Mouse (Mus musculus): ENCODE measurements around the gene Amh.

Gene Amh

DNA sequence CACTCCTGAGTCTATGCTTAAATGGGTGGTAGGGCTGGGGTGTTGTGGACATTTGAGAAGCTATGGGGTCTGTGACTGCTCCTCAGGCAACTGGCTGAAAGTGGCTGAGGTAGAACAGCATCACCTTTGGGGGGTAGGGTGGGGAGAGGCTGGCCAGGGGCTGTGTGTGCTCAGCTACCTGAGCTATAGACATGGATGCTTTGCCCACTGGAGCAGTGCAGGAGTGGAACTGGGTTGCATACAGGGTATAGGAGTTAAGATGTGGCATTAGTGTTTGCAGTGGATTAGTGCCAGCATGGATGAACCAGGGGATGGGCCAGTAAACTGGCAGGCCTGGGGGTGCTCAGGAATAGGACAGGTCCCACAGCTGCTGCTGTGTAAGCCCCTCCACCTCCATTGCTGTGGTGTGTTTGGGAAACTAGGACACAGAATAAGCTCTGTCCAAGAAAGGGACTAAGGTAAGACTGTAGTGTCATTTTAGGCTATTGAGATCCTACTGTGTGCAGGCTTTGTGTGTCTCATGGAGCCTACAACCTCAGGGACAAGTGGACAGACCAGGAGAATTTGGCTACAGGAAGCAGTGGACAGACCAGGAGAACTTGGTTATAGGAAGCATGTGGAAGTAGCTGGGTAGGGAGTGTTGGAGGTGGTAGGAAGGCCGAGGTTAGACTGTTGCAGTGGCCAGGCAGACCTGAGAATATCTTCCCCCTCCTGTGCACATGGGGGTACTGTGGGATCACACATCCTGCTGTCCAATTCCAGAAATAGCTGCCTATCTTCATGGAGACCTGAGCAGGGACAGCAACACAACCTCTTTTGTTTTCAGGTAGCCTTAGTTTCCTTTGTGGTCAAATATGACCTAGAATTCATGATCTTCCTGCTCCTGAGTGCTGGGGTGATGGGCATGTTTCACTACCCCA, 24.6 kb downstream of the Amh start:
- no peak for DNase-seq

GRCm38 (mm10) chr10:80831136-80831535, 26.1 kb downstream of the Amh start:
- peak; percentile 69 for DNase-seq

DNA sequence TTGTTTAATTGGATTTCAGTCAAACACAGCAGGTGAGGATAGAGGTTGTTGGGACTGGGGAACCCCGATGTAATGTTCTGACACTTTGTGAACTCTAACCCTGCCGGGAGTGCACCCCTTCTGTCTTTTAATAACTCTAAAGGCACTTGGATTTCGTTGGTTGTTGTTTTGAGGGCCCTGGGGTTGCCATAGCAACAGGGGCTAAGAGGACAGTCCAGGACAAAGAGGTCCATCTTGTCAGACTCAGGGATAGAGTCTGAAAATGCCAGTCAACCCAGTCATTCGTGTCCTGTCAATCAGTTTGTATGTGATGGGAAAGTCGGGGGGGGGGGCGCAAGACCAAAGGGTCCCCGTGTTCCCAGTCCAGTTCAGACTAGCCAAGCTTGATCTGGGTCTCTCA, 27.8 kb downstream of the Amh start:
- DNase-seq: no peak

GRCm38 (mm10) chr10:80835617-80836016, 30.6 kb downstream of the Amh start:
- no peak for DNase-seq

GRCm38 (mm10) chr10:80836949-80837379, 31.9 kb downstream of the Amh start:
- DNase-seq: no peak

GRCm38 (mm10) chr10:80837827-80838226, 32.8 kb downstream of the Amh start:
- DNase-seq: no peak

DNA sequence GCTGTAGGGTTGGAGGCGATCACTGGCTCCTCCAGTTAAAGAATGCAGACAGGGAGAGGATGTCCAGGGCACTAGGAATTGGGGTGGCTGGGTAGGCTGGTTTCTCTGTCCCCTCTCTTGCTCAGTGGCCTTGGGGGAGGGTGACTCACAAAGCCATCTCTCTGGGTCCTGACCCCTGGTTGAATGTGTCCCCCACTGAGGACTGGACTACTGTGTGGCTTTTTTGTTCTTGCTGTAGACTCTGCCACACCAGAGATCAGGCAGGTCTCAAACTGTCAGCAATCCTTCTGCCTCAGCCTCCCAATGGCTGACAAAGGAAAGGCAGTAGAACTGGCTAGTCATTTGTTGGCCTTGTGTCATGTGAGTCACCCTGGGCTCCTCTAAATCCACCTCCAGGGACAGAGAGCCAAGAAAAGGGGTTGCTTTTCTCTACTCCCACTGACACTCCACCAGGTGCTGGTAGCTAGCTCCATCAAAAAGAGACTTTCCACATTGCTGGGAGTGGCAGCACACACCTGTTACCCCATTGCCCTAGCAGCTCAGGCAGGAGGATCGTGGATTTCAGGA, 33.4 kb downstream of the Amh start:
- no peak for DNase-seq

DNA sequence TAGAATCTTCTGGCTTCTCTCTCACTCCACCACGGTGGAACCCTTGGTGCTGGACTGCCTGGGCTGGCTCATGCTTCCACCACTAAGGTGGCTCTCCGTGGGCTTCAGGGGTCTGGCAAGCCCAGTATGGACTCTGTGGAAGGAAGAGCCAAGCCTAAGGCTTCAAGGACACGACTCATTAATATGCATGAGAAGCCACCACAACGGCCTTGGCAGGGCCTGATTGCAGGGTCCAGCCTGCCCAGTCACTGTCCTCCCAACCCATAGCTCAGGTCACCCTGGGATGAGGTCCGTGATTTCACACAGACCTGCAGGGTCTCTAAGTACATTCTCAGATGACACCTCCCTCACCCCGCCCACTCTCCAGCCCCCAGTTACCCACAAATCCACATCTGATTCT, 34.8 kb downstream of the Amh start:
- no peak for DNase-seq

DNA sequence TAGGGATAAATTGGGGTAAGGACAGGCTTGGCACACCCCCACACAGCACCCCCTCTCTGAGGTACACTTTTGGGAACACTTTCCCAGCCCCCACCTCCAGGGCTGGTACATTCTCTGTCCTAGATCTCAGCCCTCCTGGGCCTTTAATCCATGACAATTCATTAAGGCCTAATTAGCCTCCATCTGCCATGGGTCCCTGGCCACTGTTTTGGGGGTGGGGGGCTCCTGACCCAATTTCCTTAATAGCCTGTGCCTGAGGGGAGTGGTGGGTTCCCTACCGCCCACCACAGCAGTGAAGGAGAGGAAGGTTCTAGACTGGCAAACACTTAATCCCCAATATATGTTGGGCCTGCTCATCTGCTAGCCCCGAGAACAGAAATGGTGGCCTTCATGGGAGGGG, 36.6 kb downstream of the Amh start:
- DNase-seq: no peak

- no peak for DNase-seq
These were observed 37.3 kb downstream of the Amh start for GRCm38 (mm10) chr10:80842334-80842733.

GRCm38 (mm10) chr10:80843087-80843930, 38.3 kb downstream of the Amh start:
- no peak for DNase-seq

GRCm38 (mm10) chr10:80843931-80844547, 39.0 kb downstream of the Amh start, which contains the start of gene Lingo3:
Lingo3 (minus strand) TSS chr10:80844039.
- DNase-seq: no peak

DNA sequence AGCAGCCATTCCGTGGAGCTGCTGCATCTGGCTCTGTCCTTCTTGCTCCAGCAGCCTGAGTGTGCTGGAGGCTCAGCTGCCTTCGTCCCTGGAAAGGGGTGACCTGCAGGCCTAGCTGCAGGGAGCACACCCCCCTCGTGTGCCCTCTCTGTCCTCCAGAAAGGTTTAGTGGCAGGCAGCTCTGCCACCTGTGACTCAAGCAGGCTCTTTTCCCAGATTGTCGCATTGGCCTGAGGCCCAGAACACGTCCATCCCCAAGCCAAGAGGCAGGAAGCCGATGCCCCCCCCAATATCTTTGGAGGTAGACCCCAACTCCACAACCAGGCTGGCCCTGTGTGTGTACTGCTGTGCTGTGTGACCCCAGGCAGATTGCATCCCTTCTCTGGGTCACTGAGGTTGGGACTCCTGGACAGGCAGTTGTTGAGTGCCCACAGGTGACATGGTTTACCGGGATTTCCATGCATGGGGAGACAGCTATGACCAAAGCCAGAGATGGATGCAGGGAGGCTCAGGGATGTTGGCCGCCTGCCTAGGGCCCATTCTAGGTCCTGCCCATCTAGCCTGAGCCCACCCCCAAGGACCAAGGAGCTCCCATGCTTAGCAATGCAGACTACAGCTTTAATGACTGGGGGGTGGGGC, 40.1 kb downstream of the Amh start:
- DNase-seq: no peak

GRCm38 (mm10) chr10:80845732-80846131, 40.7 kb downstream of the Amh start:
- no peak for DNase-seq

DNA sequence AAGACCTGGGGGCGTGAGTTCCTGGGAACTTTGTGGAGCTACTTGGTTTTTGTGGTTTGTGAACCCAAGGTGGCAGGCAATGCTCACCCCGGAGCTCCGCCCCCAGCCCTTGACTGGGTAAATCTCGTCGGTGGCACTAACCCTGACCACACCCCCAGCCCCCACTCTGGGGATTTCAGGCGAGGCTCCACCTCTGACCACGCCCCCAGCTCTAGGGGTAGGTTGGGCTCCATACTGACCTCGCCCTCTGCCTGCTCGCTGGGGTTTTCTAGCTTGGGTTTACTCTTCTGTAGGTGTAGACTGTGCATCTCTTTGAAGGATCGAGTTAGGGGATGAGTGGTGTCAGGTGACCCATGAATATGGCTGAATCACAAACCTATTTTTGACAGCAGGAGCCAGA, 43.5 kb downstream of the Amh start:
- peak; percentile 55 for DNase-seq

DNA sequence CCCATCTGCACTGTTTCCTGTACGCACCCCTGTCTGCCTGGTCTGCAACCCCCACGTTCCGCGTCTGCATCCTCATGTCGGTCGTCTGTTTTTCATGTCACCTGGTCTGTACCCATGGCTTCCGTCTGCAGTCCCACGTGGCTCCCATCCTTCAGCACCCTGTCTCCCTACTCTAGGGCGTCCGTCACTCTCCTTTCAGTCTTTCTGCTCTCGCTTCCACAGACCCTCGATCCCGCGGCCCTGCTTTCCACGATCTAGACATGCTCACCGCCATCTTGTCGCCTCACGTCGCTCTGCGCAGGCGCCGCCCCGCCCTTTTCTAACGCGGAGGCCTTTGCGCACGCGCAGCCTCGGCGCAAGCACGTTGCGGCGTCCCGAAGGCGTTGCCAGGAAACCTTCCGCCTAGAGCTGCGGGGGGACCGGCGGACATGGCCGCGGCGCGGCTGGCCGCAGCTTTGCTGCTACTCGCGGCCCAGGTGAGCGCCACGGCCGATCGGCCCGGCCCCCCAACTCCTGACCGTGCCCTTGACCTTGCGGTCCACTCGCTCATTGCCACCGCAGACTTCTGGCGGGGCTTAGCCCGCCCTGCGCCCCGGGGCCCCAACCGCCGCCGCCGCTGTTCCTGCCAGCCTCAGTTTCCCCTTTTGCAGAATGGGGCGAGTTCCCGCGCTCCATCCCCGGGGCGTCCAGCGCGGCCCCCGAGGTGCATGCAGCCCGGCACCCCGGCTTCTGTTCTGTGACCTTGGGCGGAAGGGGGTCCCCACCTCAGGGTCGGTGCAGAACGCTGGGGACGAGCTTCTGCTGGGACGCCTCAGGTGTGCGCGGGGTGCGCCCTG, 50.1 kb downstream of the Amh start, which contains the start of the genes Lsm7 and Sppl2b:
Gene Lsm7 (minus strand): TSS at position 297 of the 836 bp plus-strand sequence.
Gene Sppl2b (plus strand): TSS at position 363 of the 836 bp plus-strand sequence.
- peak; percentile 98 for DNase-seq

DNA sequence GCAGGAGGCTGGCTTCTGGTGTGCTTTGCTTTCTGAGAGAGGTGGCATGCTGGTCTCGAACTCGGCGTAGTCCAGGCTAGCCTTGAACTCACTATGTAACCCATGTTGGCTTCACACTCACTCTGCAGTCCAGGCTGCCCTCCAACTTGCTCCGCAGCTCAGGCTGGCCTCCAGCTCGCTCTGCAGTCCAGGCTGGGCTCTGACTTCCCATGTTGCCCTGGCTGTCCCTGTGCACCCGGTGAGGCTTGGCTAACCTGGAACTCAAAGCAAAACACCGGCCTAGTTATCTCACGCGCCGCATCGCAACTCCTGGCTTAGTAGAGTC, 50.7 kb downstream of the Amh start:
- DNase-seq: no peak

GRCm38 (mm10) chr10:80856267-80856666, 51.2 kb downstream of the Amh start:
- no peak for DNase-seq

DNA sequence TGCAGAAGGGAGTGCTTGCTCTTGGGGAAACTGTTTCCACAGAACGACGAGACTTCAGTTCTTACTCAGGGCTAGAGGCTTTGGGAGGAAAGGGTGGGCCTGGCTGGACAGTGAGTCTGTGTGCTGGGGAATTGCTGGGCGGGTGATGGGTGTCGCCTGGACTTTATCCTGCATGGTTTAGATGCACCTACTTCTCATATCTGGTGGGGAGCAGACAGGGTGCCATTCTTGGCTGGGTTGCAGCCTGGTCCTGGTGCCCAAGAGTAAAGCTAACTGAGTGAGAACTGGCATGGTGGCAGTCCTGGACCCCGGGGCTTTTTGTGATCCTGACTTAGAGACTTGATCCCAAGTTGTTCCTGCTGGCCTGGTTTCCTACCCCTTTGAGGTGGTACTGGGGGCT, 51.9 kb downstream of the Amh start:
- DNase-seq: no peak
